Mouse (Mus musculus) liver, postnatal 0 days (tissue): Measurements from ENCODE around the gene Ep400.

Experiments
- CTCF ChIP-seq: sonication (generic); IDR thresholded peaks from 2 replicates; pipeline ENCODE4 v1.5.1; 2016; ENCODE audit warnings: antibody characterized with exemption, low read depth
- EP300 ChIP-seq: IDR thresholded peaks from 2 replicates; pipeline ENCODE4 v1.6.1; 2016; ENCODE audit warnings: antibody characterized with exemption, low read depth, mild to moderate bottlenecking

- TF ChIP-seq CTCF (no peak), EP300 (no peak)
Measured at GRCm38 (mm10) chr5:110783150-110783549, 12.6 kb upstream of the Ep400 start.
